Mouse (Mus musculus): Measurements from ENCODE around the gene Rab30.

- TF ChIP-seq CTCF (IDR thresholded peaks at IDR 0.05; ENCODE audit: insufficient read depth, low read length) (no peak), POLR2A (IDR thresholded peaks at IDR 0.05; ENCODE audit: borderline replicate concordance, extremely low read depth, low read depth, low read length) (no peak)
These were observed 27.5 kb downstream of the Rab30 start for GRCm38 (mm10) chr7:92768859-92769258.
